Mouse (Mus musculus): ENCODE measurements at regions not wholly inside any gene's neighbourhood (a gene's known extent, or its start where the extent isn't known, plus 50 kb on each side); places are given as distances from the start of the nearest gene placed in this dataset.

- Histone ChIP-seq H3K9ac (ENCODE audit: low read length) (no peak overlapping the region), H3K4me1 (replicated peaks; ENCODE audit: control insufficient read depth, insufficient read depth, low read length) (no peaks in the 10 kb centered on the region), H3K4me3 (ENCODE audit: low read length) (no peak overlapping the region), H3K27ac (ENCODE audit: low read length) (no peak overlapping the region), H3K36me3 (ENCODE audit: control insufficient read depth, insufficient read depth, low read length) (no peaks in the 10 kb centered on the region), H3K4me2 (ENCODE audit: low read depth, low read length) (no peak overlapping the region), H3K9me3 (ENCODE audit: control insufficient read depth, low read length) (no peaks in the 10 kb centered on the region), H3K27me3 (ENCODE audit: control insufficient read depth, insufficient read depth, low read depth, low read length) (no peaks in the 10 kb centered on the region)
- no peak for ATAC-seq (ENCODE audit: low read depth)
- WGBS: 81% methylated on average over 5 of the region's 5 CpGs
These were observed 216.9 kb upstream of the Mettl25 start for GRCm38 (mm10) chr10:106058050-106058449.

DNA sequence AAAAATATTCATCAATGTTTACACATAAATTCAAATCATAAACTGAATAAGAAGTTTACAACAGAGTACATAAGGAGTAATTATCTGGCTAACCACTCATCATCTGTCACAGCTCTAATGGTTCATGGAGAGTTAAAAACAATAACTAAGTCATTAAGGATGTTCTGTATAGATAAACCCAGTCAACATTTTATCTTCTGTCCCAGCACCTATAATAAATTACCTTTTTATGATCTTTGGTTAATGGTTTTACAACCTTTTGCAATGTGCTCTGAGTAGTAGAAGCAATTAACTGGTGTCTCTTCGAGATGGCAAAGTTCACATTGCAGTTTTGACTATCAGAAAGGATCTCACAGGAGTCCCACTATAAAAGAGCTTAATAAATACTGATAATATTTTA, 197.3 kb upstream of the Mettl25 start:
- ATAC-seq (ENCODE audit: low read depth): no peak
- H3K36me3 ChIP-seq (ENCODE audit: control insufficient read depth, insufficient read depth, low read length): no peaks in the 10 kb centered on the region
- no peak overlapping the region for H3K9ac ChIP-seq (ENCODE audit: low read length)
- no peak overlapping the region for H3K27ac ChIP-seq (ENCODE audit: low read length)
- H3K4me1 ChIP-seq (replicated peaks; ENCODE audit: control insufficient read depth, insufficient read depth, low read length): no peaks in the 10 kb centered on the region
- H3K4me3 ChIP-seq (ENCODE audit: low read length): no peak overlapping the region
- H3K27me3 ChIP-seq (ENCODE audit: control insufficient read depth, insufficient read depth, low read depth, low read length): no peaks in the 10 kb centered on the region
- H3K9me3 ChIP-seq (ENCODE audit: control insufficient read depth, low read length): no peaks in the 10 kb centered on the region
- no peak overlapping the region for H3K4me2 ChIP-seq (ENCODE audit: low read depth, low read length)
- 64% methylated on average over 1 of the region's 1 CpGs for WGBS

GRCm38 (mm10) chr10:106038033-106038432, 196.9 kb upstream of the Mettl25 start:
- no peak overlapping the region for H3K9ac ChIP-seq (ENCODE audit: low read length)
- H3K27ac ChIP-seq (ENCODE audit: low read length): no peak overlapping the region
- H3K4me3 ChIP-seq (ENCODE audit: low read length): no peak overlapping the region
- no peaks in the 10 kb centered on the region for H3K36me3 ChIP-seq (ENCODE audit: control insufficient read depth, insufficient read depth, low read length)
- H3K4me2 ChIP-seq (ENCODE audit: low read depth, low read length): no peak overlapping the region
- ATAC-seq (ENCODE audit: low read depth): no peak
- no peaks in the 10 kb centered on the region for H3K4me1 ChIP-seq (replicated peaks; ENCODE audit: control insufficient read depth, insufficient read depth, low read length)
- H3K27me3 ChIP-seq (ENCODE audit: control insufficient read depth, insufficient read depth, low read depth, low read length): no peaks in the 10 kb centered on the region
- WGBS: 87% methylated on average over 2 of the region's 2 CpGs
- H3K9me3 ChIP-seq (ENCODE audit: control insufficient read depth, low read length): no peaks in the 10 kb centered on the region

GRCm38 (mm10) chr10:106033416-106033815, 192.2 kb upstream of the Mettl25 start:
- Histone ChIP-seq H3K27ac (ENCODE audit: low read length) (no peak overlapping the region), H3K27me3 (ENCODE audit: control insufficient read depth, insufficient read depth, low read depth, low read length) (no peaks in the 10 kb centered on the region), H3K4me3 (ENCODE audit: low read length) (no peak overlapping the region), H3K9ac (ENCODE audit: low read length) (no peak overlapping the region), H3K9me3 (ENCODE audit: control insufficient read depth, low read length) (no peaks in the 10 kb centered on the region), H3K4me1 (replicated peaks; ENCODE audit: control insufficient read depth, insufficient read depth, low read length) (no peaks in the 10 kb centered on the region), H3K4me2 (ENCODE audit: low read depth, low read length) (no peak overlapping the region), H3K36me3 (ENCODE audit: control insufficient read depth, insufficient read depth, low read length) (no peaks in the 10 kb centered on the region)
- ATAC-seq (ENCODE audit: low read depth): no peak
- WGBS: 77% methylated on average over 4 of the region's 4 CpGs

DNA sequence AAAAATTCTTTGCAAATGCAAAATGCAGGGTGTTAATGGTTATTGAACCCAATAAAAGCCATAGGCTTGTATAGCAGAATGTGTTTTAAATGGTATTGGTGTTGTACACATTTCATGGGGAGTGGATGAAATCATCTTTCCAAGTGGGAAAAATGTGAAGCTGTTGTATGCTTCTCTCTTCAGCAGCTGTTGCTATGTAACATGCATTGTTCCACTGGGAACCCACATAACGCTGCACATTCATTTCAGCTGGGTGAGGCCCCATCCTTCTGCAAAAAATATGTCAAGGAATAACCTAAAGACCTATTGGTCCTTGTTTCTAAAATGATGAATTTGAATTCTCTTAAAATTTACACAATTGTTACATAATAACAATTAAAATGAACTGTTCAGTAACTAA, 183.5 kb upstream of the Mettl25 start:
- H3K27me3 ChIP-seq (ENCODE audit: control insufficient read depth, insufficient read depth, low read depth, low read length): no peaks in the 10 kb centered on the region
- H3K9me3 ChIP-seq (ENCODE audit: control insufficient read depth, low read length): no peaks in the 10 kb centered on the region
- no peak overlapping the region for H3K9ac ChIP-seq (ENCODE audit: low read length)
- 71% methylated on average over 1 of the region's 1 CpGs for WGBS
- no peak overlapping the region for H3K4me2 ChIP-seq (ENCODE audit: low read depth, low read length)
- no peak overlapping the region for H3K27ac ChIP-seq (ENCODE audit: low read length)
- ATAC-seq (ENCODE audit: low read depth): no peak
- no peaks in the 10 kb centered on the region for H3K4me1 ChIP-seq (replicated peaks; ENCODE audit: control insufficient read depth, insufficient read depth, low read length)
- H3K4me3 ChIP-seq (ENCODE audit: low read length): no peak overlapping the region
- H3K36me3 ChIP-seq (ENCODE audit: control insufficient read depth, insufficient read depth, low read length): no peaks in the 10 kb centered on the region

DNA sequence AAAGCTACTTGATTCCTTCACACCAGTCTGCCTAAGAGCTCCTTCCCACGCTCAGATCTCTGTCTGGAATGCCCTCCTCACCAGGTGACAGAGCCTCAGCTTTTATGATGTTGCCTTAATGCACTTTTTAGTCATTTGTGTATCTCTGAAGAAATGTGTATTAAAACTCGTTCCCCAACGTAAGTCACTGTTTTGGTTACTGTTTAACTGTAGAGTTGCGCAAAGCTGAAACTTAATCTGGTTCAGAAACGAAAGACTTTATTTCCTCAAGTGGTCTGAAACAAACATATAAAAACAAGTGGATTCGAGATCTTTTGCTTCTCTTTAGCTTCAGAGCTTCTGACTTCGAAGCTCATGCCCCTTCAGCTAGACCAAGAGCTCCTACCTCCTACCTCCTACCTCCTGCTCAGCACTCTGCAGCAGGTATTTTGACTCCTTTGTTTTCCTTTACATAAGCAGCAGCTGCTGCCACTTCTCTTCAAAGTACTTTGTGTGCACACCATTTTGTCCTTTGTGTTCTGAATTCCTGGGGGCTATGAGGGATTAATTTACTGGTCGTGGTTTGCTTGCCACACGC, 182.5 kb upstream of the Mettl25 start:
- Histone ChIP-seq H3K4me3 (ENCODE audit: low read length) (no peak overlapping the region), H3K27ac (ENCODE audit: low read length) (peak overlapping the region; percentile 39; the same call in 1 of the 2 replicates), H3K36me3 (ENCODE audit: control insufficient read depth, insufficient read depth, low read length) (no peaks in the 10 kb centered on the region), H3K27me3 (ENCODE audit: control insufficient read depth, insufficient read depth, low read depth, low read length) (no peaks in the 10 kb centered on the region), H3K9me3 (ENCODE audit: control insufficient read depth, low read length) (no peaks in the 10 kb centered on the region), H3K4me2 (ENCODE audit: low read depth, low read length) (no peak overlapping the region), H3K9ac (ENCODE audit: low read length) (no peak overlapping the region), H3K4me1 (replicated peaks; ENCODE audit: control insufficient read depth, insufficient read depth, low read length) (no peaks in the 10 kb centered on the region)
- ATAC-seq (ENCODE audit: low read depth): peak; percentile 68
- 43% methylated on average over 9 of the region's 9 CpGs for WGBS

DNA sequence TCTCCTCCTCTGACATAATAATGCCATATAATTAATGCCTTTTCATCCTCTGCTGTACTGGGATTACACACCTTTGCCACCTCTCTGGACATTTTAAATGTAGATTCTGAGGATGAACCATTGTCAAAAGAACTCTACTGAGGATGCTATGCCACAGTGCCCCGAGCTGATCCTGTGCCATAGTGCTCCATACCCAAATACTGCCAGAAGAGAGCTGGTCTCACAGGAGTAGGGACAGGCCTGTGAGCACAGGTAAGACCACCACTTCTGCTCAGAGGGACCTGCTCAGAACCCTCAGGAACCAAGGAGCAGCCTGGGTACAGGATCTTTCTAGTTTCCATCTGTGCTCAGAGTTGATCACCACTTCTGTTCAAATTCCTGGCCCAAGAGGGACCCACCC, 174.8 kb upstream of the Mettl25 start:
- 65% methylated on average over 1 of the region's 1 CpGs for WGBS
- no peaks in the 10 kb centered on the region for H3K9me3 ChIP-seq (ENCODE audit: control insufficient read depth, low read length)
- H3K36me3 ChIP-seq (ENCODE audit: control insufficient read depth, insufficient read depth, low read length): no peaks in the 10 kb centered on the region
- no peaks in the 10 kb centered on the region for H3K4me1 ChIP-seq (replicated peaks; ENCODE audit: control insufficient read depth, insufficient read depth, low read length)
- H3K4me2 ChIP-seq (ENCODE audit: low read depth, low read length): no peak overlapping the region
- H3K27ac ChIP-seq (ENCODE audit: low read length): no peak overlapping the region
- H3K9ac ChIP-seq (ENCODE audit: low read length): no peak overlapping the region
- H3K4me3 ChIP-seq (ENCODE audit: low read length): no peak overlapping the region
- ATAC-seq (ENCODE audit: low read depth): no peak
- H3K27me3 ChIP-seq (ENCODE audit: control insufficient read depth, insufficient read depth, low read depth, low read length): no peaks in the 10 kb centered on the region

GRCm38 (mm10) chr10:106015436-106015835, 174.3 kb upstream of the Mettl25 start:
- Histone ChIP-seq H3K27me3 (ENCODE audit: control insufficient read depth, insufficient read depth, low read depth, low read length) (no peaks in the 10 kb centered on the region), H3K9ac (ENCODE audit: low read length) (no peak overlapping the region), H3K4me3 (ENCODE audit: low read length) (no peak overlapping the region), H3K4me2 (ENCODE audit: low read depth, low read length) (no peak overlapping the region), H3K27ac (ENCODE audit: low read length) (no peak overlapping the region), H3K36me3 (ENCODE audit: control insufficient read depth, insufficient read depth, low read length) (no peaks in the 10 kb centered on the region), H3K9me3 (ENCODE audit: control insufficient read depth, low read length) (no peaks in the 10 kb centered on the region), H3K4me1 (replicated peaks; ENCODE audit: control insufficient read depth, insufficient read depth, low read length) (no peaks in the 10 kb centered on the region)
- 65% methylated on average over 1 of the region's 1 CpGs for WGBS
- no peak for ATAC-seq (ENCODE audit: low read depth)

- no peak for ATAC-seq (ENCODE audit: low read depth)
- Histone ChIP-seq H3K27ac (ENCODE audit: low read length) (no peak overlapping the region), H3K4me1 (replicated peaks; ENCODE audit: control insufficient read depth, insufficient read depth, low read length) (no peaks in the 10 kb centered on the region), H3K4me3 (ENCODE audit: low read length) (no peak overlapping the region), H3K36me3 (ENCODE audit: control insufficient read depth, insufficient read depth, low read length) (no peaks in the 10 kb centered on the region), H3K4me2 (ENCODE audit: low read depth, low read length) (no peak overlapping the region), H3K9me3 (ENCODE audit: control insufficient read depth, low read length) (no peaks in the 10 kb centered on the region), H3K9ac (ENCODE audit: low read length) (no peak overlapping the region), H3K27me3 (ENCODE audit: control insufficient read depth, insufficient read depth, low read depth, low read length) (no peaks in the 10 kb centered on the region)
- WGBS: 43% methylated on average over 2 of the region's 2 CpGs
These were observed 169.0 kb upstream of the Mettl25 start for GRCm38 (mm10) chr10:106010131-106010530.

GRCm38 (mm10) chr10:106007331-106007730, 166.2 kb upstream of the Mettl25 start:
- Histone ChIP-seq H3K4me3 (ENCODE audit: low read length) (no peak overlapping the region), H3K27me3 (ENCODE audit: control insufficient read depth, insufficient read depth, low read depth, low read length) (no peaks in the 10 kb centered on the region), H3K4me1 (replicated peaks; ENCODE audit: control insufficient read depth, insufficient read depth, low read length) (no peaks in the 10 kb centered on the region), H3K36me3 (ENCODE audit: control insufficient read depth, insufficient read depth, low read length) (no peaks in the 10 kb centered on the region), H3K4me2 (ENCODE audit: low read depth, low read length) (no peak overlapping the region), H3K9ac (ENCODE audit: low read length) (no peak overlapping the region), H3K27ac (ENCODE audit: low read length) (no peak overlapping the region), H3K9me3 (ENCODE audit: control insufficient read depth, low read length) (no peaks in the 10 kb centered on the region)
- 81% methylated on average over 4 of the region's 4 CpGs for WGBS
- ATAC-seq (ENCODE audit: low read depth): no peak

Measured in lung, embryonic 16.5 days (tissue).